Mouse (Mus musculus): Measurements from ENCODE around the gene Zfp345.

- TF ChIP-seq POLR2A (IDR thresholded peaks at IDR 0.05; ENCODE audit: extremely low read depth, insufficient read depth, low read length), result no peak
- TF ChIP-seq CTCF (IDR thresholded peaks at IDR 0.05; ENCODE audit: extremely low read depth, insufficient read depth, low read length), result no peak
Observed at GRCm38 (mm10) chr2:150525703-150526207, 40.9 kb upstream of the Zfp345 start.

All from cortical plate, adult 2 months (tissue).